Mouse (Mus musculus) embryonic facial prominence, embryonic 15.5 days (tissue): Measurements from ENCODE around the gene Gps1. TPM values are rescaled to one million over a fixed set of nuclear protein-coding genes. Genes with fewer than 3 reads are reported as not detected.
"Not testable (repeated sequence)": the region's sequence is repeated elsewhere in the genome, so short reads cannot be mapped to it uniquely, and the experiment has no call there.

Experiments used
- ATAC-seq: fragments of 200-750 bp; cut with Nextera tagmentation; 2 replicates; pipeline ENCODE4 v1.8.0; 2017; ENCODE audit warnings: low read depth, moderate TSS enrichment; ENCODE audit not compliant: insufficient number of reproducible peaks, low FRiP score, low TSS enrichment
- H3K27ac ChIP-seq: fragments of 300-500 bp; sonication (generic); replicated peaks from 2 replicates; pipeline ENCODE4 v1.5.1; 2015; ENCODE audit warnings: mild to moderate bottlenecking, inconsistent platforms
- H3K27me3 ChIP-seq: fragments of 300-500 bp; sonication (generic); 2 replicates; pipeline ENCODE4 v1.6.1; 2015; ENCODE audit warnings: inconsistent platforms
- H3K36me3 ChIP-seq: fragments of 300-500 bp; sonication (generic); 2 replicates; pipeline ENCODE4 v1.6.1; 2015; ENCODE audit warnings: mild to moderate bottlenecking, inconsistent platforms
- H3K4me1 ChIP-seq: fragments of 300-500 bp; sonication (generic); 2 replicates; pipeline ENCODE4 v1.6.1; 2015; ENCODE audit warnings: inconsistent platforms
- H3K4me2 ChIP-seq: fragments of 300-500 bp; sonication (generic); replicated peaks from 2 replicates; pipeline ENCODE4 v1.6.1; 2015; ENCODE audit warnings: mild to moderate bottlenecking, inconsistent platforms
- H3K4me3 ChIP-seq: fragments of 300-500 bp; sonication (generic); replicated peaks from 2 replicates; pipeline ENCODE4 v1.5.1; 2015; ENCODE audit warnings: mild to moderate bottlenecking, inconsistent platforms
- H3K9ac ChIP-seq: fragments of 300-500 bp; sonication (generic); 2 replicates; pipeline ENCODE4 v1.6.1; 2015; ENCODE audit warnings: inconsistent platforms
- H3K9me3 ChIP-seq: fragments of 300-500 bp; sonication (generic); replicated peaks from 2 replicates; pipeline ENCODE4 v1.6.1; 2016; ENCODE audit warnings: inconsistent platforms
- WGBS: fragments of 180-500 bp; shearing (Covaris S2); methylation state at CpG from one replicate; pipeline ENCODE4 v1.1.7; 2015; 5-methylcytosine and 5-hydroxymethylcytosine counted together
- polyA plus RNA-seq: library from polyadenylated mRNA; unstranded; fragments of >200 nt; fragmentation: Nextera tagmentation; extraction: Ambion mirVana; gene quantifications from 2 replicates; pipeline ENCODE4 v1.2.1, GENCODE M21; 2015

Gps1 gene
- polyA plus RNA-seq, 1 experiment from 2014 or later, result 214 TPM

GRCm38 (mm10) chr11:120785145-120785544, 1.1 kb downstream of the Gps1 start:
- H3K4me2 ChIP-seq, result peak overlapping the region; percentile 85

GRCm38 (mm10) chr11:120788460-120788859, 4.4 kb downstream of the Gps1 start:
- H3K4me2 ChIP-seq, ATAC-seq, H3K9me3 ChIP-seq, H3K9ac ChIP-seq, H3K27me3 ChIP-seq, H3K4me3 ChIP-seq, H3K27ac ChIP-seq: not testable (repeated sequence)
- H3K4me1 ChIP-seq, result peaks cover 14% of the 10 kb centered on the region
- 82% methylated on average over 9 of the region's 10 CpGs for WGBS
- peaks cover 71% of the 10 kb centered on the region for H3K36me3 ChIP-seq

More at GRCm38 (mm10) chr11:120785145-120785544, 1.1 kb downstream of the Gps1 start:
- Histone ChIP-seq H3K27ac (no peak overlapping the region), H3K9ac (peak overlapping the region; percentile 86), H3K4me3 (peak overlapping the region; percentile 94), H3K27me3 (no peaks in the 10 kb centered on the region), H3K4me1 (peaks cover 22% of the 10 kb centered on the region), H3K9me3 (no peaks in the 10 kb centered on the region), H3K36me3 (peaks cover 47% of the 10 kb centered on the region)
- 30% methylated on average over 9 of the region's 9 CpGs for WGBS
- no peak for ATAC-seq

- Histone ChIP-seq H3K9ac (no peak overlapping the region), H3K27ac (no peak overlapping the region), H3K4me2 (no peak overlapping the region), H3K4me1 (peaks cover 15% of the 10 kb centered on the region), H3K36me3 (peaks cover 80% of the 10 kb centered on the region), H3K9me3 (no peaks in the 10 kb centered on the region), H3K4me3 (no peak overlapping the region), H3K27me3 (no peaks in the 10 kb centered on the region)
- WGBS, result 79% methylated on average over 4 of the region's 4 CpGs
- no peak for ATAC-seq
Measured at GRCm38 (mm10) chr11:120789355-120789754, 5.3 kb downstream of the Gps1 start.

GRCm38 (mm10) chr11:120789810-120790209, 5.7 kb downstream of the Gps1 start:
- peaks cover 18% of the 10 kb centered on the region for H3K4me1 ChIP-seq
- H3K36me3 ChIP-seq, result peaks cover 84% of the 10 kb centered on the region
- no peak overlapping the region for H3K4me2 ChIP-seq
- ATAC-seq, result no peak
- no peaks in the 10 kb centered on the region for H3K27me3 ChIP-seq
- no peak overlapping the region for H3K9ac ChIP-seq
- WGBS, result 90% methylated on average over 3 of the region's 3 CpGs
- no peaks in the 10 kb centered on the region for H3K9me3 ChIP-seq
- no peak overlapping the region for H3K27ac ChIP-seq
- no peak overlapping the region for H3K4me3 ChIP-seq

- 90% methylated on average over 9 of the region's 9 CpGs for WGBS
- no peak overlapping the region for H3K4me2 ChIP-seq
- H3K27ac ChIP-seq, result no peak overlapping the region
- no peak overlapping the region for H3K4me3 ChIP-seq
- peaks cover 70% of the 10 kb centered on the region for H3K36me3 ChIP-seq
- no peaks in the 10 kb centered on the region for H3K27me3 ChIP-seq
- ATAC-seq, result no peak
- no peak overlapping the region for H3K9ac ChIP-seq
- H3K4me1 ChIP-seq, result peaks cover 19% of the 10 kb centered on the region
- H3K9me3 ChIP-seq, result no peaks in the 10 kb centered on the region
Measured at GRCm38 (mm10) chr11:120792652-120793051, 8.6 kb downstream of the Gps1 start.

- H3K4me2 ChIP-seq, result peak within 1 kb of the TSS; percentile 91
- H3K9ac ChIP-seq, result peak within 1 kb of the TSS; percentile 99
- H3K4me1 ChIP-seq, result peaks cover 29% of the 10 kb centered on the region
- peak within 1 kb of the TSS; percentile 95 for H3K4me3 ChIP-seq
- WGBS, result 1% methylated on average over 59 of the region's 59 CpGs
- no peaks in the 10 kb centered on the region for H3K9me3 ChIP-seq
- H3K36me3 ChIP-seq, result peaks cover 40% of the 10 kb centered on the region
- peak; percentile 88 for ATAC-seq
- H3K27me3 ChIP-seq, result no peaks in the 10 kb centered on the region
- peak within 1 kb of the TSS; percentile 71 for H3K27ac ChIP-seq
Measured at GRCm38 (mm10) chr11:120795756-120796613, 11.9 kb downstream of the Gps1 start, which contains the start of gene Dus1l. Gene Dus1l (minus strand): TSS chr11:120796403.

- peak overlapping the region; percentile 99; the same call in 1 of the 2 replicates for H3K9ac ChIP-seq
- 34% methylated on average over 8 of the region's 8 CpGs for WGBS
- peak overlapping the region; percentile 95 for H3K4me3 ChIP-seq
- peaks cover 29% of the 10 kb centered on the region for H3K4me1 ChIP-seq
- H3K36me3 ChIP-seq, result peaks cover 34% of the 10 kb centered on the region
- ATAC-seq, result no peak
- peak overlapping the region; percentile 71 for H3K27ac ChIP-seq
- no peaks in the 10 kb centered on the region for H3K27me3 ChIP-seq
- H3K9me3 ChIP-seq, result no peaks in the 10 kb centered on the region
- H3K4me2 ChIP-seq, result peak overlapping the region; percentile 91
Measured at GRCm38 (mm10) chr11:120796614-120796946, 12.5 kb downstream of the Gps1 start.

- Histone ChIP-seq H3K9me3 (no peaks in the 10 kb centered on the region), H3K36me3 (peaks cover 17% of the 10 kb centered on the region), H3K27ac (no peak overlapping the region), H3K4me3 (no peak overlapping the region), H3K4me1 (peaks cover 29% of the 10 kb centered on the region), H3K9ac (no peak overlapping the region), H3K4me2 (no peak overlapping the region), H3K27me3 (no peaks in the 10 kb centered on the region)
- WGBS, result 83% methylated on average over 3 of the region's 3 CpGs
- ATAC-seq, result no peak
Measured at GRCm38 (mm10) chr11:120798244-120798643, 14.2 kb downstream of the Gps1 start.

GRCm38 (mm10) chr11:120799316-120799890, 15.3 kb downstream of the Gps1 start:
- Histone ChIP-seq H3K4me1 (peaks cover 25% of the 10 kb centered on the region), H3K9ac (no peak overlapping the region), H3K9me3 (no peaks in the 10 kb centered on the region), H3K36me3 (peaks cover 6% of the 10 kb centered on the region; the same call in 1 of the 2 replicates), H3K27ac (peak overlapping the region; percentile 74), H3K4me3 (no peak overlapping the region), H3K4me2 (0 out of 2 replicates have a peak overlapping the region, but pooled peaks have one; percentile 21), H3K27me3 (no peaks in the 10 kb centered on the region)
- WGBS, result 64% methylated on average over 6 of the region's 6 CpGs
- ATAC-seq, result no peak

GRCm38 (mm10) chr11:120800061-120800904, 16.2 kb downstream of the Gps1 start:
- 9% methylated on average over 10 of the region's 10 CpGs for WGBS
- Histone ChIP-seq H3K27ac (peak overlapping the region; percentile 74), H3K36me3 (peaks cover 3% of the 10 kb centered on the region; the same call in 1 of the 2 replicates), H3K4me3 (no peak overlapping the region), H3K9ac (no peak overlapping the region), H3K4me1 (peaks cover 17% of the 10 kb centered on the region), H3K9me3 (no peaks in the 10 kb centered on the region), H3K4me2 (peak overlapping the region; percentile 21; the same call in 1 of the 2 replicates), H3K27me3 (no peaks in the 10 kb centered on the region)
- ATAC-seq, result peak; percentile 73; the same call in 1 of the 2 replicates

GRCm38 (mm10) chr11:120804274-120804673, 20.2 kb downstream of the Gps1 start:
- Histone ChIP-seq H3K27me3 (no peaks in the 10 kb centered on the region), H3K9me3 (no peaks in the 10 kb centered on the region), H3K4me1 (peaks cover 10% of the 10 kb centered on the region; the same call in 1 of the 2 replicates), H3K4me2 (no peak overlapping the region), H3K36me3 (peaks cover 42% of the 10 kb centered on the region), H3K9ac (no peak overlapping the region), H3K4me3 (no peak overlapping the region), H3K27ac (no peak overlapping the region)
- ATAC-seq, result no peak
- WGBS, result 82% methylated on average over 7 of the region's 7 CpGs
